Mouse (Mus musculus): Measurements from ENCODE around the gene Mllt6.

- TF ChIP-seq CTCF (IDR thresholded peaks at IDR 0.05) (peak; percentile 47), POLR2A (IDR thresholded peaks at IDR 0.05; ENCODE audit: insufficient read depth, low read depth, low read length) (no peak), EP300 (IDR thresholded peaks at IDR 0.05; ENCODE audit: insufficient read depth, low read depth, low read length) (no peak)
These were observed 7.3 kb downstream of the Mllt6 start for GRCm38 (mm10) chr11:97670234-97671176.
